Mouse (Mus musculus) B cell, adult 2 months (primary cell): ENCODE measurements around the gene Cntn4.
A peak's percentile ranks its signal among the peaks of the same experiment; 100 is the strongest.

Experiments
- DNase-seq, 2 experiments: peaks; one replicate each; pipeline ENCODE4 v3.0.0; 2022

Gene Cntn4

GRCm38 (mm10) chr6:106675581-106675980 is 998.1 kb downstream of the Cntn4 start:
- DNase-seq: peak; percentile 61 to 67

GRCm38 (mm10) chr6:106701931-106702330 is 1024.5 kb downstream of the Cntn4 start:
- DNase-seq: no peak

- no peak for DNase-seq
These were observed 1028.1 kb downstream of the Cntn4 start for GRCm38 (mm10) chr6:106705506-106706035.

GRCm38 (mm10) chr6:106725642-106726041 is 1048.2 kb downstream of the Cntn4 start:
- peak; percentile 46 to 49 for DNase-seq

- DNase-seq: peak; percentile 27 to 29
These were observed 1048.6 kb downstream of the Cntn4 start for GRCm38 (mm10) chr6:106726078-106726477.

- no peak for DNase-seq
These were observed 1050.2 kb downstream of the Cntn4 start for GRCm38 (mm10) chr6:106727703-106728102.

- peak; percentile 32 to 39 for DNase-seq
These were observed 1052.3 kb downstream of the Cntn4 start for GRCm38 (mm10) chr6:106729682-106730314.

GRCm38 (mm10) chr6:106732563-106732962 is 1055.1 kb downstream of the Cntn4 start:
- DNase-seq: no peak

GRCm38 (mm10) chr6:106738229-106738628 is 1060.8 kb downstream of the Cntn4 start:
- DNase-seq: peak; percentile 16 to 24

GRCm38 (mm10) chr6:106740244-106740825 is 1062.9 kb downstream of the Cntn4 start:
- no peak for DNase-seq

- DNase-seq: no peak
These were observed 1066.2 kb downstream of the Cntn4 start for GRCm38 (mm10) chr6:106743556-106744233.

GRCm38 (mm10) chr6:106745673-106746394 is 1068.4 kb downstream of the Cntn4 start:
- DNase-seq: no peak

- no peak for DNase-seq
These were observed 1069.8 kb downstream of the Cntn4 start for GRCm38 (mm10) chr6:106747251-106747650.

GRCm38 (mm10) chr6:106747804-106748203 is 1070.3 kb downstream of the Cntn4 start:
- DNase-seq: no peak
